Mouse (Mus musculus) neural tube, embryonic 13.5 days (tissue): ENCODE measurements at regions not wholly inside any gene's neighbourhood (a gene's known extent, or its start where the extent isn't known, plus 50 kb on each side); places are given as distances from the start of the nearest gene placed in this dataset.

ENCODE experiments used
- ATAC-seq: fragments of 200-750 bp; cut with Nextera tagmentation; 2 replicates; pipeline ENCODE4 v1.8.0; 2017; ENCODE audit warnings: low read depth, mild to moderate bottlenecking, moderate TSS enrichment, moderate library complexity
- H3K27ac ChIP-seq: fragments of 300-500 bp; sonication (generic); replicated peaks from 2 replicates; pipeline ENCODE4 v1.5.1; 2015; ENCODE audit warnings: moderate library complexity, mild to moderate bottlenecking, inconsistent platforms
- H3K27me3 ChIP-seq: fragments of 300-500 bp; sonication (generic); 2 replicates; pipeline ENCODE4 v1.6.1; 2015; ENCODE audit warnings: mild to moderate bottlenecking, inconsistent platforms
- H3K36me3 ChIP-seq: fragments of 300-500 bp; sonication (generic); 2 replicates; pipeline ENCODE4 v1.6.1; 2015; ENCODE audit warnings: mild to moderate bottlenecking, inconsistent platforms
- H3K4me1 ChIP-seq: fragments of 300-500 bp; sonication (generic); replicated peaks from 2 replicates; pipeline ENCODE4 v1.6.1; 2015; ENCODE audit warnings: inconsistent platforms
- H3K4me2 ChIP-seq: fragments of 300-500 bp; sonication (generic); 2 replicates; pipeline ENCODE4 v1.6.1; 2015; ENCODE audit warnings: inconsistent platforms, mild to moderate bottlenecking, moderate library complexity
- H3K4me3 ChIP-seq: fragments of 300-500 bp; sonication (generic); 2 replicates; pipeline ENCODE4 v1.5.1; 2015; ENCODE audit warnings: mild to moderate bottlenecking, inconsistent platforms
- H3K9ac ChIP-seq: fragments of 300-500 bp; sonication (generic); 2 replicates; pipeline ENCODE4 v1.6.1; 2015; ENCODE audit warnings: moderate library complexity, mild to moderate bottlenecking, inconsistent platforms
- H3K9me3 ChIP-seq: fragments of 300-500 bp; sonication (generic); 2 replicates; pipeline ENCODE4 v1.6.1; 2016; ENCODE audit warnings: inconsistent platforms
- WGBS: fragments of 180-500 bp; shearing (Covaris S2); methylation state at CpG from one replicate; pipeline ENCODE4 v1.1.7; 2015; 5-methylcytosine and 5-hydroxymethylcytosine counted together

- no peak for ATAC-seq
- Histone ChIP-seq H3K4me1 (no peaks in the 10 kb centered on the region), H3K36me3 (no peaks in the 10 kb centered on the region), H3K27me3 (no peaks in the 10 kb centered on the region), H3K9me3 (0 out of 2 replicates have a peak, but pooled peaks cover 4% of the 10 kb centered on the region), H3K9ac (no peak overlapping the region), H3K4me3 (no peak overlapping the region), H3K4me2 (no peak overlapping the region), H3K27ac (no peak overlapping the region)
- 94% methylated on average over 2 of the region's 2 CpGs for WGBS
Observed at GRCm38 (mm10) chr2:131688282-131688681, 126.2 kb upstream of the Adra1d start.

- 86% methylated on average over 2 of the region's 2 CpGs for WGBS
- Histone ChIP-seq H3K27me3 (no peaks in the 10 kb centered on the region), H3K4me3 (no peak overlapping the region), H3K36me3 (no peaks in the 10 kb centered on the region), H3K9me3 (0 out of 2 replicates have a peak, but pooled peaks cover 4% of the 10 kb centered on the region), H3K4me1 (no peaks in the 10 kb centered on the region), H3K4me2 (no peak overlapping the region), H3K27ac (no peak overlapping the region), H3K9ac (no peak overlapping the region)
- ATAC-seq, result no peak
Observed at GRCm38 (mm10) chr2:131687449-131687848, 125.4 kb upstream of the Adra1d start.

- Histone ChIP-seq H3K27ac (no peak overlapping the region), H3K4me1 (no peaks in the 10 kb centered on the region), H3K4me2 (no peak overlapping the region), H3K27me3 (no peaks in the 10 kb centered on the region), H3K9ac (no peak overlapping the region), H3K9me3 (0 out of 2 replicates have a peak, but pooled peaks cover 4% of the 10 kb centered on the region), H3K4me3 (no peak overlapping the region), H3K36me3 (no peaks in the 10 kb centered on the region)
- no peak for ATAC-seq
- WGBS, result 71% methylated on average over 2 of the region's 2 CpGs
Observed at GRCm38 (mm10) chr2:131686748-131687147, 124.7 kb upstream of the Adra1d start.

GRCm38 (mm10) chr2:131685326-131685725 lies 123.2 kb upstream of the Adra1d start:
- Histone ChIP-seq H3K27me3 (no peaks in the 10 kb centered on the region), H3K27ac (no peak overlapping the region), H3K36me3 (no peaks in the 10 kb centered on the region), H3K4me3 (no peak overlapping the region), H3K4me1 (no peaks in the 10 kb centered on the region), H3K9me3 (0 out of 2 replicates have a peak, but pooled peaks cover 4% of the 10 kb centered on the region), H3K9ac (no peak overlapping the region), H3K4me2 (no peak overlapping the region)
- ATAC-seq, result no peak
- 81% methylated on average over 3 of the region's 3 CpGs for WGBS

- no peaks in the 10 kb centered on the region for H3K27me3 ChIP-seq
- ATAC-seq, result no peak
- no peaks in the 10 kb centered on the region for H3K4me1 ChIP-seq
- 0 out of 2 replicates have a peak, but pooled peaks cover 4% of the 10 kb centered on the region for H3K9me3 ChIP-seq
- H3K4me2 ChIP-seq, result no peak overlapping the region
- no peak overlapping the region for H3K4me3 ChIP-seq
- WGBS, result 91% methylated on average over 2 of the region's 2 CpGs
- no peaks in the 10 kb centered on the region for H3K36me3 ChIP-seq
- no peak overlapping the region for H3K27ac ChIP-seq
- H3K9ac ChIP-seq, result no peak overlapping the region
Observed at GRCm38 (mm10) chr2:131683734-131684133, 121.7 kb upstream of the Adra1d start.

GRCm38 (mm10) chr2:131678484-131678883 lies 116.4 kb upstream of the Adra1d start:
- H3K27ac ChIP-seq, result no peak overlapping the region
- no peaks in the 10 kb centered on the region for H3K36me3 ChIP-seq
- H3K27me3 ChIP-seq, result no peaks in the 10 kb centered on the region
- ATAC-seq, result no peak
- no peaks in the 10 kb centered on the region for H3K4me1 ChIP-seq
- no peaks in the 10 kb centered on the region for H3K9me3 ChIP-seq
- H3K4me2 ChIP-seq, result no peak overlapping the region
- no peak overlapping the region for H3K9ac ChIP-seq
- H3K4me3 ChIP-seq, result no peak overlapping the region
- WGBS, result 52% methylated on average over 2 of the region's 2 CpGs

- WGBS, result 97% methylated on average over 1 of the region's 1 CpGs
- H3K4me1 ChIP-seq, result no peaks in the 10 kb centered on the region
- no peak overlapping the region for H3K4me3 ChIP-seq
- H3K27me3 ChIP-seq, result no peaks in the 10 kb centered on the region
- no peak for ATAC-seq
- H3K36me3 ChIP-seq, result no peaks in the 10 kb centered on the region
- H3K9me3 ChIP-seq, result no peaks in the 10 kb centered on the region
- no peak overlapping the region for H3K27ac ChIP-seq
- H3K4me2 ChIP-seq, result no peak overlapping the region
- no peak overlapping the region for H3K9ac ChIP-seq
Observed at GRCm38 (mm10) chr2:131676736-131677135, 114.7 kb upstream of the Adra1d start.

- ATAC-seq, result no peak
- H3K9me3 ChIP-seq, result no peaks in the 10 kb centered on the region
- no peak overlapping the region for H3K4me2 ChIP-seq
- no peak overlapping the region for H3K27ac ChIP-seq
- H3K9ac ChIP-seq, result no peak overlapping the region
- no peaks in the 10 kb centered on the region for H3K36me3 ChIP-seq
- no peaks in the 10 kb centered on the region for H3K27me3 ChIP-seq
- H3K4me3 ChIP-seq, result no peak overlapping the region
- H3K4me1 ChIP-seq, result no peaks in the 10 kb centered on the region
- WGBS, result 91% methylated on average over 6 of the region's 6 CpGs
Observed at GRCm38 (mm10) chr2:131674872-131675271, 112.8 kb upstream of the Adra1d start.

- Histone ChIP-seq H3K4me3 (no peak overlapping the region), H3K9me3 (no peaks in the 10 kb centered on the region), H3K27me3 (no peaks in the 10 kb centered on the region), H3K4me2 (no peak overlapping the region), H3K27ac (no peak overlapping the region), H3K4me1 (no peaks in the 10 kb centered on the region), H3K9ac (no peak overlapping the region), H3K36me3 (no peaks in the 10 kb centered on the region)
- WGBS, result 29% methylated on average over 3 of the region's 3 CpGs
- ATAC-seq, result no peak
Observed at GRCm38 (mm10) chr2:131673351-131673750, 111.3 kb upstream of the Adra1d start.

- no peak overlapping the region for H3K4me2 ChIP-seq
- no peaks in the 10 kb centered on the region for H3K36me3 ChIP-seq
- no peaks in the 10 kb centered on the region for H3K27me3 ChIP-seq
- H3K27ac ChIP-seq, result no peak overlapping the region
- WGBS, result 100% methylated on average over 1 of the region's 1 CpGs
- no peak for ATAC-seq
- H3K4me1 ChIP-seq, result no peaks in the 10 kb centered on the region
- no peak overlapping the region for H3K4me3 ChIP-seq
- no peak overlapping the region for H3K9ac ChIP-seq
- no peaks in the 10 kb centered on the region for H3K9me3 ChIP-seq
Observed at GRCm38 (mm10) chr2:131672646-131673045, 110.6 kb upstream of the Adra1d start.

- Histone ChIP-seq H3K27me3 (no peaks in the 10 kb centered on the region), H3K9ac (no peak overlapping the region), H3K4me1 (no peaks in the 10 kb centered on the region), H3K4me3 (no peak overlapping the region), H3K4me2 (no peak overlapping the region), H3K9me3 (no peaks in the 10 kb centered on the region), H3K36me3 (no peaks in the 10 kb centered on the region), H3K27ac (no peak overlapping the region)
- WGBS, result 73% methylated on average over 1 of the region's 1 CpGs
- ATAC-seq, result no peak
Observed at GRCm38 (mm10) chr2:131672223-131672622, 110.1 kb upstream of the Adra1d start.

GRCm38 (mm10) chr2:131670876-131671275 lies 108.8 kb upstream of the Adra1d start:
- Histone ChIP-seq H3K9me3 (no peaks in the 10 kb centered on the region), H3K4me3 (no peak overlapping the region), H3K9ac (no peak overlapping the region), H3K27ac (no peak overlapping the region), H3K27me3 (no peaks in the 10 kb centered on the region), H3K36me3 (no peaks in the 10 kb centered on the region), H3K4me1 (no peaks in the 10 kb centered on the region), H3K4me2 (no peak overlapping the region)
- ATAC-seq, result no peak

- WGBS, result 95% methylated on average over 2 of the region's 2 CpGs
- Histone ChIP-seq H3K36me3 (no peaks in the 10 kb centered on the region), H3K27ac (no peak overlapping the region), H3K4me2 (no peak overlapping the region), H3K9ac (no peak overlapping the region), H3K4me3 (no peak overlapping the region), H3K4me1 (no peaks in the 10 kb centered on the region), H3K27me3 (no peaks in the 10 kb centered on the region), H3K9me3 (no peaks in the 10 kb centered on the region)
- ATAC-seq, result no peak
Observed at GRCm38 (mm10) chr2:131667874-131668273, 105.8 kb upstream of the Adra1d start.
